Mouse (Mus musculus) embryonic fibroblast, embryonic 13.5 days (primary cell): ENCODE measurements around the gene Sh2b1.

Experiments
- CTCF ChIP-seq: IDR thresholded peaks from 2 replicates; pipeline ENCODE4 v1.5.1; 2011; ENCODE audit warnings: mild to moderate bottlenecking, control low read depth, low read length, moderate library complexity, borderline replicate concordance; ENCODE audit not compliant: insufficient read depth
- POLR2A ChIP-seq: IDR thresholded peaks from 2 replicates; pipeline ENCODE4 v1.6.1; 2011; ENCODE audit warnings: low read depth, mild to moderate bottlenecking, control low read depth, low read length, moderate library complexity

- TF ChIP-seq CTCF = no peak
- TF ChIP-seq POLR2A = no peak
Observed at GRCm38 (mm10) chr7:126466116-126466515, 9.1 kb downstream of the Sh2b1 start.
